Mouse (Mus musculus) brain, embryonic 14.5 days (tissue): ENCODE results near the gene Cpa4.

Experiments used
- CTCF ChIP-seq: fragments of 200-500 bp; IDR thresholded peaks from 2 replicates; pipeline ENCODE4 v1.5.1; 2012; ENCODE audit warnings: inconsistent platforms, mild to moderate bottlenecking, moderate library complexity, borderline replicate concordance; ENCODE audit not compliant: insufficient read depth, insufficient read length; ENCODE audit errors: extremely low read depth
- POLR2A ChIP-seq: fragments of 200-500 bp; IDR thresholded peaks from 2 replicates; pipeline ENCODE4 v1.6.1; 2012; ENCODE audit warnings: mild to moderate bottlenecking, inconsistent platforms, borderline replicate concordance; ENCODE audit not compliant: poor library complexity, insufficient read depth, insufficient read length, severe bottlenecking; ENCODE audit errors: extremely low read depth

DNA sequence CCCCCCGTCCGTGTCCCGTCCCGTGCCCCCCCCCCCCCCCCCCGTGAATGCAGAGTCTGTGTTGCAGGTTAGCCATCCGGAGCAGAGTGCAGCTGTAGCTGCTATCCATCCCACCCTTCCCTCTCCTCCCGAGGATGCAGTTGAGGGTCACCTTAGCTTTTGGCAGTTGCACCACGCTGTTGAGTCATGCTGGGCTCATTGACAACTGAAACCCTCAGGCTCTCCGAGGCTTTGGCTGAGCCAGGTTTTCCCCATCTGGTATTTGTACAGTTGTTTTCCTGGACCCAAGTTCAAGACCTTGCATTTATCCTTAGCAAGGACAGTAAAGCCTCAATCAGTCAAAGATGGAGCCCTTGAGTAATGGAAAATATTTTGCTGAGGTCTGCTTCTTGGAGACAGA is 12.1 kb upstream of the Cpa4 start:
- TF ChIP-seq CTCF (no peak), POLR2A (no peak)
